Mouse (Mus musculus) heart, adult 11 months (tissue): ENCODE measurements around the gene Fam174b.

Experiments used
- DNase-seq: peaks from one replicate; pipeline ENCODE4 v3.0.0; 2022

The Fam174b gene

GRCm38 (mm10) chr7:73749983-73750382 is 9.9 kb downstream of the Fam174b start:
- no peak for DNase-seq

GRCm38 (mm10) chr7:73753598-73753997 is 13.5 kb downstream of the Fam174b start:
- DNase-seq = no peak

GRCm38 (mm10) chr7:73755377-73756110 is 15.4 kb downstream of the Fam174b start:
- no peak for DNase-seq

GRCm38 (mm10) chr7:73761691-73762189 is 21.6 kb downstream of the Fam174b start:
- no peak for DNase-seq

GRCm38 (mm10) chr7:73764679-73765078 is 24.6 kb downstream of the Fam174b start:
- no peak for DNase-seq

GRCm38 (mm10) chr7:73765186-73765903 is 25.2 kb downstream of the Fam174b start:
- DNase-seq = no peak

- DNase-seq = no peak
These were observed 29.1 kb downstream of the Fam174b start for GRCm38 (mm10) chr7:73769224-73769623.

GRCm38 (mm10) chr7:73771384-73772274 is 31.5 kb downstream of the Fam174b start:
- peak; percentile 93 for DNase-seq

GRCm38 (mm10) chr7:73772275-73772765 is 32.2 kb downstream of the Fam174b start:
- no peak for DNase-seq

- DNase-seq = peak; percentile 91
These were observed 34.7 kb downstream of the Fam174b start for GRCm38 (mm10) chr7:73774781-73775180.

GRCm38 (mm10) chr7:73777777-73778176 is 37.7 kb downstream of the Fam174b start:
- no peak for DNase-seq

- DNase-seq = no peak
These were observed 44.8 kb downstream of the Fam174b start for GRCm38 (mm10) chr7:73784736-73785428.

GRCm38 (mm10) chr7:73785815-73786214 is 45.7 kb downstream of the Fam174b start:
- DNase-seq = no peak

GRCm38 (mm10) chr7:73787513-73787912 is 47.4 kb downstream of the Fam174b start:
- peak; percentile 91 for DNase-seq

- no peak for DNase-seq
These were observed 51.0 kb downstream of the Fam174b start for GRCm38 (mm10) chr7:73791096-73791495.

- DNase-seq = no peak
These were observed 52.1 kb downstream of the Fam174b start for GRCm38 (mm10) chr7:73792155-73792554.

- DNase-seq = no peak
These were observed 52.5 kb downstream of the Fam174b start for GRCm38 (mm10) chr7:73792641-73793040.

- no peak for DNase-seq
These were observed 69.2 kb downstream of the Fam174b start for GRCm38 (mm10) chr7:73809261-73809660.

GRCm38 (mm10) chr7:73811439-73811838 is 71.3 kb downstream of the Fam174b start:
- no peak for DNase-seq

- peak; percentile 61 for DNase-seq
These were observed 72.1 kb downstream of the Fam174b start for GRCm38 (mm10) chr7:73812176-73812575.

- DNase-seq = peak; percentile 68
These were observed 73.8 kb downstream of the Fam174b start for GRCm38 (mm10) chr7:73813887-73814286.

GRCm38 (mm10) chr7:73814454-73814853 is 74.4 kb downstream of the Fam174b start:
- peak; percentile 69 for DNase-seq
